Mouse (Mus musculus): ENCODE data around the gene Tulp2. TPM values are rescaled to one million over a fixed set of nuclear protein-coding genes. Genes with fewer than 3 reads are reported as not detected.

Tulp2 gene
- polyA plus RNA-seq (2015; fragmentation: Nextera tagmentation; extraction: Ambion mirVana), result 0.08 and 0.23 TPM in 2 replicates

- Histone ChIP-seq H3K27ac (no peak within 1 kb of the TSS), H3K4me3 (no peak within 1 kb of the TSS), H3K36me3 (replicated peaks) (no peaks in the 10 kb centered on the region), H3K4me2 (no peak within 1 kb of the TSS), H3K9ac (no peak within 1 kb of the TSS), H3K27me3 (replicated peaks) (no peaks in the 10 kb centered on the region), H3K9me3 (no peaks in the 10 kb centered on the region), H3K4me1 (no peaks in the 10 kb centered on the region)
- 47% methylated on average over 15 of the region's 15 CpGs for WGBS
- ATAC-seq (replicated peaks), result peak; percentile 86
These were observed at the start of gene Tulp2 for GRCm38 (mm10) chr7:45481374-45481927. Gene Tulp2, plus strand, starts transcription at chr7:45481877.

- Histone ChIP-seq H3K27me3 (replicated peaks) (no peaks in the 10 kb centered on the region), H3K9ac (peak overlapping the region; percentile 72), H3K9me3 (no peaks in the 10 kb centered on the region), H3K36me3 (replicated peaks) (peaks cover 7% of the 10 kb centered on the region), H3K4me3 (peak overlapping the region; percentile 62), H3K4me1 (peaks cover 41% of the 10 kb centered on the region), H3K27ac (peak overlapping the region; percentile 88), H3K4me2 (peak overlapping the region; percentile 94)
- 2% methylated on average over 7 of the region's 7 CpGs for WGBS
- 0 out of 2 replicates have a peak, but pooled peaks have one; percentile 7 for ATAC-seq (replicated peaks)
These were observed 47.9 kb upstream of the Tulp2 start for GRCm38 (mm10) chr7:45433835-45434202.

- H3K27me3 ChIP-seq (replicated peaks), result no peaks in the 10 kb centered on the region
- H3K9ac ChIP-seq, result peak within 1 kb of the TSS; percentile 72
- peak within 1 kb of the TSS; percentile 94 for H3K4me2 ChIP-seq
- H3K4me1 ChIP-seq, result peaks cover 41% of the 10 kb centered on the region
- H3K9me3 ChIP-seq, result no peaks in the 10 kb centered on the region
- peak within 1 kb of the TSS; percentile 62 for H3K4me3 ChIP-seq
- peaks cover under 1% of the 10 kb centered on the region; the same call in 1 of the 2 replicates for H3K36me3 ChIP-seq (replicated peaks)
- peak; percentile 96 for ATAC-seq (replicated peaks)
- WGBS, result under 1% methylated on average over 45 of the region's 45 CpGs
- peak within 1 kb of the TSS; percentile 88 for H3K27ac ChIP-seq
These were observed 47.3 kb upstream of the Tulp2 start, which contains the start of gene Gys1 for GRCm38 (mm10) chr7:45434203-45435015. Gene Gys1, plus strand, starts transcription at chr7:45434844.

GRCm38 (mm10) chr7:45435038-45435437, 46.6 kb upstream of the Tulp2 start:
- H3K27me3 ChIP-seq (replicated peaks), result no peaks in the 10 kb centered on the region
- H3K27ac ChIP-seq, result peak overlapping the region; percentile 67
- ATAC-seq (replicated peaks), result peak; percentile 46
- H3K36me3 ChIP-seq (replicated peaks), result no peaks in the 10 kb centered on the region
- H3K4me3 ChIP-seq, result peak overlapping the region; percentile 62
- H3K9me3 ChIP-seq, result no peaks in the 10 kb centered on the region
- H3K4me2 ChIP-seq, result peak overlapping the region; percentile 63
- peaks cover 41% of the 10 kb centered on the region for H3K4me1 ChIP-seq
- 2% methylated on average over 16 of the region's 16 CpGs for WGBS
- H3K9ac ChIP-seq, result peak overlapping the region; percentile 58

GRCm38 (mm10) chr7:45436444-45436843, 45.2 kb upstream of the Tulp2 start:
- no peaks in the 10 kb centered on the region for H3K27me3 ChIP-seq (replicated peaks)
- H3K9ac ChIP-seq, result no peak overlapping the region
- ATAC-seq (replicated peaks), result no peak
- H3K27ac ChIP-seq, result no peak overlapping the region
- no peak overlapping the region for H3K4me3 ChIP-seq
- peaks cover 41% of the 10 kb centered on the region for H3K4me1 ChIP-seq
- H3K4me2 ChIP-seq, result peak overlapping the region; percentile 63; the same call in 1 of the 2 replicates
- WGBS, result 94% methylated on average over 5 of the region's 5 CpGs
- H3K36me3 ChIP-seq (replicated peaks), result 0 out of 2 replicates have a peak, but pooled peaks cover under 1% of the 10 kb centered on the region
- no peaks in the 10 kb centered on the region for H3K9me3 ChIP-seq

- ATAC-seq (replicated peaks), result no peak
- no peak overlapping the region for H3K4me3 ChIP-seq
- H3K9me3 ChIP-seq, result no peaks in the 10 kb centered on the region
- 0 out of 2 replicates have a peak, but pooled peaks cover 4% of the 10 kb centered on the region for H3K36me3 ChIP-seq (replicated peaks)
- H3K4me1 ChIP-seq, result peaks cover 41% of the 10 kb centered on the region
- WGBS, result 36% methylated on average over 6 of the region's 6 CpGs
- H3K4me2 ChIP-seq, result no peak overlapping the region; the same call in 1 of the 2 replicates
- H3K9ac ChIP-seq, result no peak overlapping the region
- H3K27ac ChIP-seq, result no peak overlapping the region
- H3K27me3 ChIP-seq (replicated peaks), result no peaks in the 10 kb centered on the region
These were observed 44.6 kb upstream of the Tulp2 start for GRCm38 (mm10) chr7:45437046-45437445.

- no peak within 1 kb of the TSS for H3K27ac ChIP-seq
- peaks cover 38% of the 10 kb centered on the region for H3K4me1 ChIP-seq
- H3K4me3 ChIP-seq, result peak within 1 kb of the TSS; percentile 4; the same call in 1 of the 2 replicates
- no peak within 1 kb of the TSS for H3K9ac ChIP-seq
- no peak for ATAC-seq (replicated peaks)
- WGBS, result 30% methylated on average over 19 of the region's 19 CpGs
- peak within 1 kb of the TSS; percentile 16 for H3K4me2 ChIP-seq
- no peaks in the 10 kb centered on the region for H3K9me3 ChIP-seq
- 0 out of 2 replicates have a peak, but pooled peaks cover 4% of the 10 kb centered on the region for H3K36me3 ChIP-seq (replicated peaks)
- H3K27me3 ChIP-seq (replicated peaks), result no peaks in the 10 kb centered on the region
These were observed 44.0 kb upstream of the Tulp2 start, which contains the start of gene Ruvbl2 for GRCm38 (mm10) chr7:45437521-45438276. Gene Ruvbl2, minus strand, starts transcription at chr7:45438096.

- no peaks in the 10 kb centered on the region for H3K9me3 ChIP-seq
- no peak for ATAC-seq (replicated peaks)
- peaks cover 10% of the 10 kb centered on the region for H3K36me3 ChIP-seq (replicated peaks)
- 91% methylated on average over 22 of the region's 22 CpGs for WGBS
- no peak overlapping the region for H3K4me2 ChIP-seq
- no peak overlapping the region for H3K4me3 ChIP-seq
- no peak overlapping the region for H3K9ac ChIP-seq
- no peaks in the 10 kb centered on the region for H3K27me3 ChIP-seq (replicated peaks)
- no peaks in the 10 kb centered on the region for H3K4me1 ChIP-seq
- H3K27ac ChIP-seq, result no peak overlapping the region
These were observed 37.9 kb upstream of the Tulp2 start for GRCm38 (mm10) chr7:45443526-45444420.

GRCm38 (mm10) chr7:45446589-45446988, 35.1 kb upstream of the Tulp2 start:
- H3K27ac ChIP-seq, result no peak overlapping the region
- no peak overlapping the region for H3K4me3 ChIP-seq
- H3K9ac ChIP-seq, result no peak overlapping the region
- no peaks in the 10 kb centered on the region for H3K9me3 ChIP-seq
- ATAC-seq (replicated peaks), result no peak
- H3K4me1 ChIP-seq, result no peaks in the 10 kb centered on the region
- H3K36me3 ChIP-seq (replicated peaks), result peaks cover 9% of the 10 kb centered on the region
- H3K4me2 ChIP-seq, result no peak overlapping the region
- H3K27me3 ChIP-seq (replicated peaks), result no peaks in the 10 kb centered on the region

- WGBS, result 44% methylated on average over 11 of the region's 11 CpGs
- peaks cover 7% of the 10 kb centered on the region for H3K36me3 ChIP-seq (replicated peaks)
These were observed 34.2 kb upstream of the Tulp2 start for GRCm38 (mm10) chr7:45447325-45447990.

GRCm38 (mm10) chr7:45449974-45450373, 31.7 kb upstream of the Tulp2 start:
- no peaks in the 10 kb centered on the region for H3K27me3 ChIP-seq (replicated peaks)
- no peak overlapping the region for H3K27ac ChIP-seq
- H3K4me3 ChIP-seq, result no peak overlapping the region
- no peak overlapping the region for H3K4me2 ChIP-seq
- no peak for ATAC-seq (replicated peaks)
- 88% methylated on average over 1 of the region's 1 CpGs for WGBS
- H3K9me3 ChIP-seq, result no peaks in the 10 kb centered on the region
- H3K4me1 ChIP-seq, result no peaks in the 10 kb centered on the region
- H3K9ac ChIP-seq, result no peak overlapping the region
- H3K36me3 ChIP-seq (replicated peaks), result peaks cover 7% of the 10 kb centered on the region

More at GRCm38 (mm10) chr7:45447325-45447990, 34.2 kb upstream of the Tulp2 start:
- Histone ChIP-seq H3K27me3 (replicated peaks) (no peaks in the 10 kb centered on the region), H3K9ac (no peak overlapping the region), H3K9me3 (no peaks in the 10 kb centered on the region), H3K4me1 (no peaks in the 10 kb centered on the region), H3K4me2 (no peak overlapping the region), H3K27ac (no peak overlapping the region), H3K4me3 (no peak overlapping the region)
- no peak for ATAC-seq (replicated peaks)

Data from midbrain, embryonic 15.5 days (tissue).